Mouse (Mus musculus): ENCODE measurements around the gene Trim61. TPM values are rescaled to one million over a fixed set of nuclear protein-coding genes. Genes with fewer than 3 reads are reported as not detected.
"Not testable (repeated sequence)": the region's sequence is repeated elsewhere in the genome, so short reads cannot be mapped to it uniquely, and the experiment has no call there.

Gene Trim61
- polyA plus RNA-seq, 1 experiment, result 2.3 TPM

GRCm38 (mm10) chr8:65028959-65029686 is 10.8 kb upstream of the Trim61 start:
- Histone ChIP-seq H3K27ac (ENCODE audit: insufficient read depth, low read length) (no peak overlapping the region), H3K9me3 (replicated peaks; ENCODE audit: control insufficient read depth, insufficient read depth, low read length, poor library complexity, severe bottlenecking) (no peaks in the 10 kb centered on the region), H3K27me3 (ENCODE audit: control insufficient read depth, insufficient read depth, low read length, poor library complexity, severe bottlenecking) (no peaks in the 10 kb centered on the region), H3K9ac (ENCODE audit: low read depth, poor library complexity, severe bottlenecking) (no peak overlapping the region), H3K36me3 (ENCODE audit: control insufficient read depth, insufficient read depth, low read length, poor library complexity, severe bottlenecking) (peaks cover 18% of the 10 kb centered on the region), H3K4me1 (ENCODE audit: control insufficient read depth, insufficient read depth, low read length) (no peaks in the 10 kb centered on the region), H3K4me3 (ENCODE audit: low read depth, low read length) (no peak overlapping the region)
- TF ChIP-seq CTCF (IDR thresholded peaks at IDR 0.05; ENCODE audit: low read depth, low read length) (peak; percentile 66), POLR2A (IDR thresholded peaks at IDR 0.05; ENCODE audit: insufficient read depth, low read length) (no peak)

- no peak for TF ChIP-seq CTCF (IDR thresholded peaks at IDR 0.05; ENCODE audit: low read depth, low read length)
- TF ChIP-seq POLR2A (IDR thresholded peaks at IDR 0.05; ENCODE audit: insufficient read depth, low read length), result no peak
- no peak for TF ChIP-seq EP300 (IDR thresholded peaks at IDR 0.05; ENCODE audit: insufficient read depth, low read depth, low read length)
- H3K4me3 ChIP-seq (ENCODE audit: low read depth, low read length), result no peak overlapping the region
- no peaks in the 10 kb centered on the region for H3K27me3 ChIP-seq (ENCODE audit: control insufficient read depth, insufficient read depth, low read length, poor library complexity, severe bottlenecking)
- peaks cover 7% of the 10 kb centered on the region for H3K9me3 ChIP-seq (replicated peaks; ENCODE audit: control insufficient read depth, insufficient read depth, low read length, poor library complexity, severe bottlenecking)
- no peaks in the 10 kb centered on the region for H3K4me1 ChIP-seq (ENCODE audit: control insufficient read depth, insufficient read depth, low read length)
- H3K9ac ChIP-seq (ENCODE audit: low read depth, poor library complexity, severe bottlenecking), result no peak overlapping the region
- H3K36me3 ChIP-seq (ENCODE audit: control insufficient read depth, insufficient read depth, low read length, poor library complexity, severe bottlenecking), result peaks cover 8% of the 10 kb centered on the region
- H3K27ac ChIP-seq (ENCODE audit: insufficient read depth, low read length), result no peak overlapping the region
These were observed 4.2 kb upstream of the Trim61 start for GRCm38 (mm10) chr8:65022485-65022884.

DNA sequence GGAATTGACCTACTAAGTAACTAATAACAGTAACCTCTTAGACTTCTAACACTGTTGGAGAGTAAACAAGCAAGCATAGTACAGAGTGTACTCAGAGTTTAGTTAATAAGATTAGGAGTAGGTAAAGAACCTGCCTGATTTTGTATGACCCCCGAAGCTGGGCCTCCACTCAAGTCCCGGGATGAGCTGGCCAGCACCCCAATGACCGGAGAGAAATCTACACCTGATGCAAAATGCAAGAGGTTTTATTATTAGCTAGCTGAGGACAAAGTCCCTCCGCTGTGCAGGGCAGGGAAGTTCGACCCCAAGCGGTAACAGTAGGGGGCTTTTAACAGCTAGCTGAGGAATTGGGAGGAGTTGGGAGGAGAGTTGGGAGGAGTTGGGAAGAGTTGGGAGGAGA is 10.7 kb downstream of the Trim61 start:
- not testable (repeated sequence) for H3K27ac ChIP-seq (ENCODE audit: insufficient read depth, low read length); H3K4me3 ChIP-seq (ENCODE audit: low read depth, low read length); H3K27me3 ChIP-seq (ENCODE audit: control insufficient read depth, insufficient read depth, low read length, poor library complexity, severe bottlenecking); H3K9me3 ChIP-seq (replicated peaks; ENCODE audit: control insufficient read depth, insufficient read depth, low read length, poor library complexity, severe bottlenecking); H3K4me1 ChIP-seq (ENCODE audit: control insufficient read depth, insufficient read depth, low read length); H3K9ac ChIP-seq (ENCODE audit: low read depth, poor library complexity, severe bottlenecking); H3K36me3 ChIP-seq (ENCODE audit: control insufficient read depth, insufficient read depth, low read length, poor library complexity, severe bottlenecking)

DNA sequence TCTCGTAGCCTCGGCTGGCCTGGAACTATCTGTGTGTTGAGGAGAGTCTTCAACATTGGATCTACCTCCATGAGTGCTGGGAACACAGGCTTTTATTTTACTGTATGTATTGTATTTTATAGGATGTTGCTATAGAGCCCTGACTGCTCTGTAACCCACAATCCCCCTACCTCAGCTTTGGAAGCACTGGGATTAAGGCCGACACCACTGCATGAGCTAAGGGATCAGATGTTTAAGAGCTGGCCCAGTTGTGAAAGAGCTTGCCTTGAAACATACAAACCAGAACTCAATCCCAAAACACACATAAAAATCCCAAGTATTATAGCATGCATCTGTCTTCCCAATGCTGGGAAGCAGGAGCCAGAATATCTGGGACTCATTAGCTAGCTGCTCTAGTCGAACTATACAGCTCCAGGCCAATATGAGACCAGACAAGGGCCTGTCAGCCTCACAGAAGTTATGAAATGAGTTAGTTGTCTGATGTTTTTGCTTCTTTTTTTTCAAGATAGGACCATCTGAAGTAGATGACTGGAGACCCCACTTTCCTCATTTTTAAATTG is 19.4 kb downstream of the Trim61 start:
- Histone ChIP-seq H3K4me3 (ENCODE audit: low read depth, low read length) (no peak overlapping the region), H3K4me1 (ENCODE audit: control insufficient read depth, insufficient read depth, low read length) (no peaks in the 10 kb centered on the region), H3K9me3 (replicated peaks; ENCODE audit: control insufficient read depth, insufficient read depth, low read length, poor library complexity, severe bottlenecking) (no peaks in the 10 kb centered on the region), H3K9ac (ENCODE audit: low read depth, poor library complexity, severe bottlenecking) (no peak overlapping the region), H3K27ac (ENCODE audit: insufficient read depth, low read length) (no peak overlapping the region), H3K27me3 (ENCODE audit: control insufficient read depth, insufficient read depth, low read length, poor library complexity, severe bottlenecking) (no peaks in the 10 kb centered on the region), H3K36me3 (ENCODE audit: control insufficient read depth, insufficient read depth, low read length, poor library complexity, severe bottlenecking) (no peaks in the 10 kb centered on the region)
- no peak for TF ChIP-seq EP300 (IDR thresholded peaks at IDR 0.05; ENCODE audit: insufficient read depth, low read depth, low read length)
- TF ChIP-seq CTCF (IDR thresholded peaks at IDR 0.05; ENCODE audit: low read depth, low read length), result no peak
- no peak for TF ChIP-seq POLR2A (IDR thresholded peaks at IDR 0.05; ENCODE audit: insufficient read depth, low read length)

- H3K9me3 ChIP-seq (replicated peaks; ENCODE audit: control insufficient read depth, insufficient read depth, low read length, poor library complexity, severe bottlenecking), result no peaks in the 10 kb centered on the region
- TF ChIP-seq EP300 (IDR thresholded peaks at IDR 0.05; ENCODE audit: insufficient read depth, low read depth, low read length), result no peak
- no peak for TF ChIP-seq POLR2A (IDR thresholded peaks at IDR 0.05; ENCODE audit: insufficient read depth, low read length)
- no peak for TF ChIP-seq CTCF (IDR thresholded peaks at IDR 0.05; ENCODE audit: low read depth, low read length)
- H3K4me1 ChIP-seq (ENCODE audit: control insufficient read depth, insufficient read depth, low read length), result no peaks in the 10 kb centered on the region
- H3K4me3 ChIP-seq (ENCODE audit: low read depth, low read length), result no peak within 1 kb of the TSS
- H3K36me3 ChIP-seq (ENCODE audit: control insufficient read depth, insufficient read depth, low read length, poor library complexity, severe bottlenecking), result no peaks in the 10 kb centered on the region
- H3K27ac ChIP-seq (ENCODE audit: insufficient read depth, low read length), result no peak within 1 kb of the TSS
- H3K9ac ChIP-seq (ENCODE audit: low read depth, poor library complexity, severe bottlenecking), result no peak within 1 kb of the TSS
- H3K27me3 ChIP-seq (ENCODE audit: control insufficient read depth, insufficient read depth, low read length, poor library complexity, severe bottlenecking), result no peaks in the 10 kb centered on the region
These were observed 30.6 kb downstream of the Trim61 start, which contains the start of gene Trim75 for GRCm38 (mm10) chr8:64987731-64988130. Trim75 (minus strand) TSS chr8:64987831.

DNA sequence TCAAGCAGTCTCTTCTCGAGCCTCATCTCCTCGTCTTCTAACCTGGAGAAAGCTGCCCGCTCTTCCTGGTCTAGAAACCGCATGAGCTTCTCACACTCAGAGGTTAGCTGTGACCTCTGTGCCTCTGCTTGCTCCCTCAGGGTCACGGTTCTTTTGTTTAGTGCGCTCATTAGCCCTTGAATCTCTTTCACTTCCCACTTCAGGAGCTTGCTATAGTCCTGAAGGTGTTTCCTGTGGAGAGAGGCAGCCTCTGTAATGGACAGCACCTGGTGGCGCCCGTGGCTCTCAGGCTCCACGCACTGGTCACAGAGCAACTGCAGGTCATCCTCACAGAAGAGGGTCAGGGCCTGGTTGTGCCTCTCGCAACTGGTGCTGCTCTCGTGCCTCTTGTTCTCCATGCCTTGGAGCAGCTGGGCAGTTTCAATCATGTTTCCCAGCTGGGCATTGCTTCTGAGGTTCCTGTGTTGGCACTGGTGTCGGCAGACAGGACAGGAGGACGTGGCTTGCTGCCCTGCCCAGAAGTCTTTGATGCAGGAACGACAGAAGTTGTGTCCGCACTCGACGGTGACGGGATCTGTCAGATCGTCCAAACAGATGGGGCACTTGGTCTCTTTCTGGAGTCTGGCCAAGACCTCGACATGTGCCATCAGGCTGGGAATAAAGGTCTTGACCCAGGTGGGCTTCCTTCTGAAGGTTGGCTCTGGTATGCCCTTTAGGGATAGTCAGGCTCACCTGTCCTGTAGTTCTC is 35.0 kb downstream of the Trim61 start:
- no peaks in the 10 kb centered on the region for H3K9me3 ChIP-seq (replicated peaks; ENCODE audit: control insufficient read depth, insufficient read depth, low read length, poor library complexity, severe bottlenecking)
- no peak overlapping the region for H3K4me3 ChIP-seq (ENCODE audit: low read depth, low read length)
- no peaks in the 10 kb centered on the region for H3K36me3 ChIP-seq (ENCODE audit: control insufficient read depth, insufficient read depth, low read length, poor library complexity, severe bottlenecking)
- H3K27me3 ChIP-seq (ENCODE audit: control insufficient read depth, insufficient read depth, low read length, poor library complexity, severe bottlenecking), result no peaks in the 10 kb centered on the region
- no peak overlapping the region for H3K27ac ChIP-seq (ENCODE audit: insufficient read depth, low read length)
- H3K9ac ChIP-seq (ENCODE audit: low read depth, poor library complexity, severe bottlenecking), result no peak overlapping the region
- H3K4me1 ChIP-seq (ENCODE audit: control insufficient read depth, insufficient read depth, low read length), result no peaks in the 10 kb centered on the region
- TF ChIP-seq CTCF (IDR thresholded peaks at IDR 0.05; ENCODE audit: low read depth, low read length) (no peak), EP300 (IDR thresholded peaks at IDR 0.05; ENCODE audit: insufficient read depth, low read depth, low read length) (no peak), POLR2A (IDR thresholded peaks at IDR 0.05; ENCODE audit: insufficient read depth, low read length) (no peak)

Other genes starting within 250 kb of the Trim61 start
- gene Klhl2, start 168.5 kb downstream of the Trim61 start, polyA plus RNA-seq (2011; ENCODE audit: insufficient read depth, insufficient read length, low read depth, missing spikeins), result 25.8 and 25.9 TPM in 2 replicates
- gene Tmem192, start 71.3 kb downstream of the Trim61 start, polyA plus RNA-seq (2011; ENCODE audit: insufficient read depth, insufficient read length, low read depth, missing spikeins), result 40.6 and 47.8 TPM in 2 replicates
- gene Trim75, start 30.7 kb downstream of the Trim61 start, polyA plus RNA-seq (2011; ENCODE audit: insufficient read depth, insufficient read length, low read depth, missing spikeins), result not detected in 2 replicates
- gene Trim60, start 61 bp upstream of the Trim61 start, polyA plus RNA-seq (2011; ENCODE audit: insufficient read depth, insufficient read length, low read depth, missing spikeins), result 0.37 and 0.41 TPM in 2 replicates
- gene Apela, start 18.8 kb upstream of the Trim61 start, polyA plus RNA-seq (2011; ENCODE audit: insufficient read depth, insufficient read length, low read depth, missing spikeins), result 90.5 and 96.4 TPM in 2 replicates
- not detected in 2 replicates for gene Gm10663, start 56.5 kb upstream of the Trim61 start, polyA plus RNA-seq (2011; ENCODE audit: insufficient read depth, insufficient read length, low read depth, missing spikeins)
- not detected in 2 replicates for gene BC030870, start 111.0 kb upstream of the Trim61 start, polyA plus RNA-seq (2011; ENCODE audit: insufficient read depth, insufficient read length, low read depth, missing spikeins)

Measured in ES-Bruce4 (cell line).